Mouse (Mus musculus) CH12F3 (cell line): ENCODE results near the gene Sept8.

Experiments
- in situ Hi-C: fragments of 300-500 bp; cut with MboI; formaldehyde crosslinking; loops from 2 replicates; pipeline ENCODE4 v1.14.3; 2020; ENCODE audit warnings: low sequenced_read_pairs

Gene Sept8

DNA sequence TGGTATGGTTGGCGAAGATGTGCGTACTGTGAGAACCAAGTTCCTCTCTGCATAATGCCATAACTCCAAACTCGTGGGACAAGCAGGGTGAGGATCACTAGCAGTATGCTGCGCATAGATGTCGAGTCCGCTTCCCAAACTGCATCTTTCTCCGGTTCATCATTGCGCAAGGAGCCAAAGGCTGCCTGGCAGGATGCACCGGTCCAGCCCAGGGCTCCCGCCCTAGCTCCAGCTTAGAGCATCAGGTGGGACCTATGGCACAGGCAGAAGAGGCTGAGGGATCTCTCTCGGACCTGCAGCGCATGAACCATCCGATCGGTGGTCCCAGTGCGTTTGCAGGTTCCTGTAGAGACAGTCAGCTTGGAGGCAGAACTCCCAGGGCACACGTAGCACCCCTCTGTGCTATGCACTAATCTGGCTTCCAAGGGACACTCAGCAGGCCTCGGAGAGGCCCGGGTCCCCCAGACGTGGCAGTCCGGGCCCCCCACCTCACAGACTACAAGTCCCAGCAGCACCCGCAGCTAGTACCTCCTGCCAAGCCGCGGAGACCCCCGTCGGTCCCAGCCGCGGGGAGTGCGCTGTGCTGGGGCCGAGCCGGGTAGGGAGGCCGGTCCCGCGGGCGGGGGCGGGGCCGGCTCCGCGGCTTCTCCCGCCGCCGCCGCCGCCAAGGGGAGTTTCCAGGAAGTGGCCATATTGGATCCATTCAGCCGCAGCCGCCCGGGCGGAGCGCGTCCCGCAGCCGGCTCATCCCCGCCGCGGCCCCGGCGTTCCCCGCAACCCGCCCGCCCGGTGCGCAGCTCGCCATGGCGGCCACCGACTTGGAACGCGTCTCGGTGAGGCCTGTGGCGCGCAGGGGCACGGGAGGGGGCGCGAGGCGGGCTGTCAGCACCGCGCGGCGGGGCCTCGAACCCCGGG lies at the start of gene Sept8:
TSS of gene Sept8 (plus strand) at position 51 of the 915 bp plus-strand sequence.
- in situ Hi-C loops, result no loop called here

GRCm38 (mm10) chr11:53469294-53469967 lies 49.6 kb upstream of the Sept8 start:
- in situ Hi-C loops, result loop anchor here (10.0 kb wide), 1 partner anchor 265 kb away; no protein-coding TSS in a partner anchor

- in situ Hi-C loops, result loop anchor here (10.0 kb wide), 1 partner anchor 265 kb away; no protein-coding TSS in a partner anchor
These were observed 48.9 kb upstream of the Sept8 start, which contains the start of gene Gm9837 for GRCm38 (mm10) chr11:53469968-53470695. Gene Gm9837, minus strand, starts transcription at chr11:53470479.

GRCm38 (mm10) chr11:53472709-53473108 lies 46.3 kb upstream of the Sept8 start:
- in situ Hi-C loops, result no loop called here

GRCm38 (mm10) chr11:53475620-53476019 lies 43.4 kb upstream of the Sept8 start:
- in situ Hi-C loops, result no loop called here

GRCm38 (mm10) chr11:53477833-53478232 lies 41.2 kb upstream of the Sept8 start:
- in situ Hi-C loops, result no loop called here

DNA sequence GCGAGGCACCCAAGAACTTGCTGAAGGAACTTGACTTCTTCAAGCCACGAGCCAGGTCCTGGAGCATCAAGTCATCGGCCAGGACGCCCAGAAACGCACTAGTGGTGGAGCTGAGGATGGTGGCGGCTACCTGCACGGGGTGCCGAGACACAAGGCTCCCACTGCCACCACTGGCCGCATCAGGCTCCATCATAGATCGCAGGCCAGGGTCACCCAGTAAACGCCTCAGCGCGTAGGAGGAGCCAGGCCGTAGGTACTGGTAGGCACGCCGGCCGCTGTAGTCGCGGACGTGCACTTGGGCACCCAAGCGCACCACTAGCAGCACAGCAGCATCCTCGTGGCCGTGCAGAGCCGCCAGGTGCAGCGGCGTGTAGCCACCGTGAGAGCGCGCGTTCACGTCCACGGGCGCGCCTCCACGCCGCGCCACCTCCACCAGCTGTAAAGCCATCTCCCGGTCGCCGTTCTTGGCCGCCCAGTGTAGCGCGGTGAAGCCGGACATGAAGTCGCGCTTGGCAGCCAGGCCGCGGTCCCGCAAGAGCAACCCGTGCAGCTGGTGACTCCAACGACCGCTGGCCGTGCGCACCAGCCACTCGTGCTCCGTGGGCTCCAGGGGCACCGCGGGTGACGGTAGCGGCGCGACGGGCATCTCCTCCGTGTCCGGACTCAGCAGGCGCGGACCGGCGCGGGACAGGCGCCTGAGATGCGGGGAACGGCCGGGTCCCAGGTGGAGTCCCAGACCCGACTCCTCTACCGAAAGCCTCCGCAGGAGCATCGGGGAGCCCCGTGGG lies 40.5 kb upstream of the Sept8 start:
- in situ Hi-C loops, result no loop called here

DNA sequence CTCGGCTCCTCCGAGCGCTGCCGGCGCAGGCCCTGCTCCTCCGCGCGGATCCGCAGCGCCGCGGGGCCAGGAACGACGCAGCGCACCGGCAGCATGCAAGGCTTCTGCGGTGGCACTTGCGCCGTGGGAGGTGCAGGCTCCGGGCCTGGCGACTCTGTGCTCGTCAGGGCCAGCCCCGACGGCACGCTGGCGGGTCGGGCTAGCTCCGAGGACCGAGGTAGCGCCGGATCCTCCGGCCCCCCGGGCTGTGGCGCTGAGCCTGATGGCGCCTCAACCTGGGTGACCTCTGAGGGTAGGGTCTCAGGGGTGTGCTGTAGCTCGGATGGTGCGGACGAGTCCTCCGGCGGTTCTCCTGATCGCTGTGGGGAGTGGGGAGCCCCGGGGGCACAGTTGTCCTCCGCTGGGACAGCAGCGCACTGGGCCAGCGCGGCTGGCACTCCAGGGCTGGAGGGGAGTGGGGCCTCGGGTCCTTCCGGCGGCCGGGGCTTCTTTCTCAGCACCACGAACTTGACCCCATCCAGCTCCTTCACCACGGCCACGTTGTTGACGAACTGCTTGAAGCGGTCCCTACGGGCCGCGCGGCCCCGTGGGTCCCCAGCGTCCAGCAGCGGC lies 39.8 kb upstream of the Sept8 start:
- in situ Hi-C loops, result no loop called here

- in situ Hi-C loops, result no loop called here
These were observed 39.2 kb upstream of the Sept8 start, which contains the start of the genes Gm9945 and Sowaha for GRCm38 (mm10) chr11:53479783-53480301. Gene Gm9945, plus strand, starts transcription at chr11:53480166. Gene Sowaha, minus strand, starts transcription at chr11:53480274.

- in situ Hi-C loops, result no loop called here
These were observed 37.8 kb upstream of the Sept8 start for GRCm38 (mm10) chr11:53481088-53481730.

DNA sequence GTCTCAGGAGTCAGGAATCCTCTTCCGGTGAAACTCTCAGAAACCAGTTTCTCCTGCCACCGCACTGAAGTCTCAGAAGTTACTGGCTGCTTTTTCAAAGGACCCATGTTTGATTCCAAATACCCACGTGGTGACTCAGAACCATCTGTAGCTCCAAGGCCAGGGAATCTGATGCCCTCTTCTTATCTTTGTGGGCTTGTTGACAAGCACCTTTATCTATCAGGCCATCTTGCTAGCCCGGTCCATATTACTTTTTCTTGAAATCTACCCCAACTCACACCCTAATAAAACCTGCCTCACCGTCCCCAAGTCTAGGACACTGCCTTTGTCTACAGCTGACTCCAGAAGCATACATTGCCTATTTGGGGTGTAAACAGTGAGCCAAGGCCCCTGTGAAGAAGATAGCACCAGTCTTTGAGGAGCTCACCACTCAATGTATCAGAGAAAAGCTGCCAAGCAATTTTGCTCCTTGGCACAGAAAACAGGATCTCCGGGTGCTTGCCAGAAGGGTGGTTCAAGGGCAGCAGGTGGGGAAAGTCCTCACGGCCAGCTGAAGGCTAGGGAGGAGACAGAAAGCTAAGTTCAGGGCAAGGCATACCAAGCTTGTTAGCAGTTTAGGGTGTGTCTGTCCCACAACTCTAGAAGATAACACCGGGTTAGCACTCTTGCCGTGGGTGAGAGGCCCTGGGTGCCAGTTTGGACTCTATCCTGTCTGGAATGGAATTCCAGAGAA lies 35.7 kb upstream of the Sept8 start:
- in situ Hi-C loops, result no loop called here

DNA sequence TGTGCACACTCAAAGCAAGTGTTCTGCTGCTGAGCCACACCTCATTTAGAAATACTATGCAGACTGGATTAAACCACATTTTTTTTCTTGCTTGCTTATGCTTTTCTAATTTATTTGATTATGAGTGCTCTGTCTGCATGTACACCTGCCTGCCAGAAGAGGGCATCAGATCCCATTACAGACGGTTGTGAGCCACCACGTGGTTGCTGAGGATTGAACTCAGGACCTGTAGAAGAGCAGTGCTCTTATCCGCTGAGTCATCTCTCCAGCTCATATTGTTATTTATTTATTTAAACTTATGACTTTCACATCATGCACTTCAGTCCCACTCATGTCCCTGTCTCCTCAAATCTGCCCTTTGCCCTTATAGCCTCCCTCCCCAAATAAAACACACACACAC lies 33.3 kb upstream of the Sept8 start:
- in situ Hi-C loops, result no loop called here

- in situ Hi-C loops, result no loop called here
These were observed 32.7 kb upstream of the Sept8 start for GRCm38 (mm10) chr11:53486351-53486750.

GRCm38 (mm10) chr11:53486822-53487594 lies 32.0 kb upstream of the Sept8 start:
- in situ Hi-C loops, result no loop called here

DNA sequence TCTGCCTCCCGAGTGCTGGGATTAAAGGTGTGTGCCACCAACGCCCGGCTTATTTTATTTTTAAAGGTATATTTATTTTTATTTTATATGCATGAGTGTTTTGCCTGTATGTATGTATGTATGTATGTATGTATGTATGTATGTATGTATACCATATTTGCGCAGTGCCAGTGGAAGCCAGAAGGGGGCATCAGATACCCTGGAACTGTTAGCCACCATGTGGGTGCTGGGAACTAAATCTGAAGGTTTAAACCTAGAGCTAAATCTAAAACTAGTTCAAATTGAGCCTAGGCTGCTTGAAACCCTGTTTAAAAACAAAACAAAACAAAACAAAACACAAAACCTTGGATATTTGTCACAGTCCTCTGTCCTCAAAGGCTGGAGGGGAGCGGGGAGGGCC lies 30.1 kb upstream of the Sept8 start:
- in situ Hi-C loops, result no loop called here

- in situ Hi-C loops, result no loop called here
These were observed 29.6 kb upstream of the Sept8 start for GRCm38 (mm10) chr11:53489421-53489820.

DNA sequence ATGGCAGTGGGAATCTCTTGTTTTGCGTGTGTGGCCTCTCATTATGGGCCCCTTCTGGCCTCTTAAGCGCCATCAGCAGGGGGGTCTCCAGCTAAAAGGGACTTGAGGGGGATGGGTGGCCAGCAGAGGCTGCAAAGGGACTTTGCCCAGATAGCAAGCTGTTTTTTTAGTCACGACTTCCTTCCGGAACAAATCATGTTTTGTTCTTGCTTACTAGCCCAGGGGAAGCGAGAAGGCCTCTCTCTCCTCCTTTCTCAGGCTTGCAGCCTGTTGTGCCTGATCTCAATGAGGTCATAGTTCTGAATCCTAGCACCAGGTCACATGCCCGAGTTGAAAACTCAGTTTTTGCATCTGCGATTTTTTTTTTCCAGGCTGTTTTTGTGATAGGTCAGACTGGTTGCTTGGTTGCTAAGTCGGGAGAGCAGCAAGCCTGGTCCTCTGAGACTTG lies 27.1 kb upstream of the Sept8 start:
- in situ Hi-C loops, result no loop called here
